Mouse (Mus musculus) midbrain, postnatal 0 days (tissue): ENCODE results near the gene N4bp1. TPM values are rescaled to one million over a fixed set of nuclear protein-coding genes. Genes with fewer than 3 reads are reported as not detected.

Experiments used
- ATAC-seq: fragments of 200-750 bp; cut with Nextera tagmentation; 2 replicates; pipeline ENCODE4 v1.8.0; 2017; ENCODE audit warnings: moderate number of reproducible peaks, mild to moderate bottlenecking, moderate TSS enrichment, moderate library complexity; ENCODE audit not compliant: low FRiP score
- DNase-seq: peaks from one replicate; pipeline ENCODE4 v3.0.0-alpha.2; 2015; ENCODE audit warnings: low spot score
- H3K27ac ChIP-seq: fragments of 300-500 bp; sonication (generic); 2 replicates; pipeline ENCODE4 v1.5.1; 2014; ENCODE audit warnings: low read depth, mild to moderate bottlenecking, low read length, mixed read lengths
- H3K27me3 ChIP-seq: fragments of 300-500 bp; sonication (generic); 2 replicates; pipeline ENCODE4 v1.6.1; 2014; ENCODE audit warnings: low read length, control low read depth, mixed read lengths; ENCODE audit not compliant: insufficient read depth
- H3K36me3 ChIP-seq: fragments of 300-500 bp; sonication (generic); 2 replicates; pipeline ENCODE4 v1.6.1; 2014; ENCODE audit warnings: low read length, control low read depth, mixed read lengths; ENCODE audit not compliant: insufficient read depth
- H3K4me1 ChIP-seq: fragments of 300-500 bp; sonication (generic); 2 replicates; pipeline ENCODE4 v1.6.1; 2014; ENCODE audit warnings: mild to moderate bottlenecking, control low read depth, antibody characterized with exemption, low read length, mixed read lengths; ENCODE audit not compliant: insufficient read depth
- H3K4me2 ChIP-seq: fragments of 300-500 bp; sonication (generic); 2 replicates; pipeline ENCODE4 v1.6.1; 2014; ENCODE audit warnings: low read depth, mild to moderate bottlenecking, low read length, mixed read lengths; ENCODE audit not compliant: poor library complexity, severe bottlenecking
- H3K4me3 ChIP-seq: fragments of 300-500 bp; sonication (generic); 2 replicates; pipeline ENCODE4 v1.5.1; 2014; ENCODE audit warnings: low read depth, mild to moderate bottlenecking, low read length, moderate library complexity
- H3K9ac ChIP-seq: fragments of 300-500 bp; sonication (generic); replicated peaks from 2 replicates; pipeline ENCODE4 v1.6.1; 2014; ENCODE audit warnings: mild to moderate bottlenecking, low read length, moderate library complexity, mixed read lengths; ENCODE audit not compliant: poor library complexity, severe bottlenecking
- H3K9me3 ChIP-seq: fragments of 300-500 bp; sonication (generic); 2 replicates; pipeline ENCODE4 v1.6.1; 2016; ENCODE audit warnings: low read length, control low read depth
- CTCF ChIP-seq: IDR thresholded peaks from 2 replicates; pipeline ENCODE4 v1.5.1; 2016; ENCODE audit warnings: antibody characterized with exemption, mild to moderate bottlenecking
- WGBS: fragments of 180-500 bp; shearing (Covaris S2); extraction: QIAGEN DNeasy Blood & Tissue Kit; methylation state at CpG from one replicate; pipeline ENCODE4 v1.1.7; 2014; 5-methylcytosine and 5-hydroxymethylcytosine counted together
- polyA plus RNA-seq: library from polyadenylated mRNA; unstranded; fragments of >200 nt; fragmentation: Nextera tagmentation; extraction: Ambion mirVana; gene quantifications from 2 replicates; pipeline ENCODE4 v1.2.1, GENCODE M21; 2015
- total RNA-seq: library from RNA; depleted of rRNA; stranded (reverse); fragments of >200 nt; gene quantifications from 2 replicates; pipeline ENCODE4 v1.2.3, GENCODE M21; 2014

The N4bp1 gene
- total and polyA plus RNA-seq, 2 experiments from 2014 or later, result 5.8 to 16.0 TPM

- no peak for ATAC-seq
- Histone ChIP-seq H3K9ac (no peak overlapping the region), H3K27ac (no peak overlapping the region), H3K4me2 (no peak overlapping the region), H3K27me3 (no peaks in the 10 kb centered on the region), H3K9me3 (no peaks in the 10 kb centered on the region), H3K4me3 (no peak overlapping the region), H3K4me1 (no peaks in the 10 kb centered on the region), H3K36me3 (no peaks in the 10 kb centered on the region)
- DNase-seq, result no peak
- WGBS, result 86% methylated on average over 5 of the region's 5 CpGs
- no peak for TF ChIP-seq CTCF
These were observed 38.3 kb upstream of the N4bp1 start for GRCm38 (mm10) chr8:86923219-86923835.

- no peak overlapping the region for H3K27ac ChIP-seq
- H3K4me3 ChIP-seq, result no peak overlapping the region
- TF ChIP-seq CTCF, result no peak
- no peaks in the 10 kb centered on the region for H3K9me3 ChIP-seq
- no peak overlapping the region for H3K9ac ChIP-seq
- H3K4me1 ChIP-seq, result no peaks in the 10 kb centered on the region
- no peaks in the 10 kb centered on the region for H3K27me3 ChIP-seq
- H3K4me2 ChIP-seq, result no peak overlapping the region
- ATAC-seq (no peak), DNase-seq (no peak)
- 75% methylated on average over 1 of the region's 1 CpGs for WGBS
- no peaks in the 10 kb centered on the region for H3K36me3 ChIP-seq
These were observed 37.6 kb upstream of the N4bp1 start for GRCm38 (mm10) chr8:86922673-86923072.

- no peak for TF ChIP-seq CTCF
- Histone ChIP-seq H3K27ac (no peak overlapping the region), H3K27me3 (no peaks in the 10 kb centered on the region), H3K36me3 (no peaks in the 10 kb centered on the region), H3K9ac (no peak overlapping the region), H3K4me3 (no peak overlapping the region), H3K4me1 (no peaks in the 10 kb centered on the region), H3K9me3 (no peaks in the 10 kb centered on the region), H3K4me2 (no peak overlapping the region)
- ATAC-seq (no peak), DNase-seq (no peak)
- 87% methylated on average over 5 of the region's 5 CpGs for WGBS
These were observed 37.1 kb upstream of the N4bp1 start for GRCm38 (mm10) chr8:86922141-86922540.

GRCm38 (mm10) chr8:86920996-86921395 lies 35.9 kb upstream of the N4bp1 start:
- no peak overlapping the region for H3K4me2 ChIP-seq
- no peak for ATAC-seq
- H3K36me3 ChIP-seq, result no peaks in the 10 kb centered on the region
- H3K4me3 ChIP-seq, result no peak overlapping the region
- H3K9ac ChIP-seq, result no peak overlapping the region
- DNase-seq, result no peak
- H3K27me3 ChIP-seq, result no peaks in the 10 kb centered on the region
- TF ChIP-seq CTCF, result no peak
- H3K27ac ChIP-seq, result no peak overlapping the region
- 79% methylated on average over 5 of the region's 5 CpGs for WGBS
- H3K9me3 ChIP-seq, result no peaks in the 10 kb centered on the region
- no peaks in the 10 kb centered on the region for H3K4me1 ChIP-seq

- no peak overlapping the region for H3K9ac ChIP-seq
- ATAC-seq, result no peak
- no peaks in the 10 kb centered on the region for H3K4me1 ChIP-seq
- no peak for DNase-seq
- H3K27ac ChIP-seq, result no peak overlapping the region
- 48% methylated on average over 7 of the region's 7 CpGs for WGBS
- H3K36me3 ChIP-seq, result no peaks in the 10 kb centered on the region
- no peaks in the 10 kb centered on the region for H3K9me3 ChIP-seq
- no peak overlapping the region for H3K4me2 ChIP-seq
- no peaks in the 10 kb centered on the region for H3K27me3 ChIP-seq
- H3K4me3 ChIP-seq, result no peak overlapping the region
- TF ChIP-seq CTCF, result no peak
These were observed 35.4 kb upstream of the N4bp1 start for GRCm38 (mm10) chr8:86920455-86920854.

GRCm38 (mm10) chr8:86920024-86920423 lies 35.0 kb upstream of the N4bp1 start:
- no peaks in the 10 kb centered on the region for H3K27me3 ChIP-seq
- H3K27ac ChIP-seq, result no peak overlapping the region
- no peak for DNase-seq
- H3K9me3 ChIP-seq, result no peaks in the 10 kb centered on the region
- TF ChIP-seq CTCF, result no peak
- WGBS, result 92% methylated on average over 7 of the region's 7 CpGs
- no peaks in the 10 kb centered on the region for H3K4me1 ChIP-seq
- no peak overlapping the region for H3K4me3 ChIP-seq
- H3K9ac ChIP-seq, result no peak overlapping the region
- no peak overlapping the region for H3K4me2 ChIP-seq
- ATAC-seq, result no peak
- no peaks in the 10 kb centered on the region for H3K36me3 ChIP-seq
